Mouse (Mus musculus): ENCODE measurements around the gene Slc25a4.
"Not testable (repeated sequence)": the region's sequence is repeated elsewhere in the genome, so short reads cannot be mapped to it uniquely, and the experiment has no call there.

Gene Slc25a4

GRCm38 (mm10) chr8:46210404-46211315 is at the start of gene Slc25a4:
Slc25a4 (minus strand) TSS chr8:46211284.
- peak; percentile 96 for DNase-seq

GRCm38 (mm10) chr8:46257921-46258682 is 47.0 kb upstream of the Slc25a4 start:
- no peak for DNase-seq

- no peak for DNase-seq
Measured at GRCm38 (mm10) chr8:46252456-46252855, 41.4 kb upstream of the Slc25a4 start.

GRCm38 (mm10) chr8:46251561-46251960 is 40.5 kb upstream of the Slc25a4 start:
- no peak for DNase-seq

- no peak for DNase-seq
Measured at GRCm38 (mm10) chr8:46246346-46246745, 35.3 kb upstream of the Slc25a4 start.

GRCm38 (mm10) chr8:46242946-46243345 is 31.9 kb upstream of the Slc25a4 start:
- DNase-seq, result no peak

GRCm38 (mm10) chr8:46241568-46242374 is 30.7 kb upstream of the Slc25a4 start:
- DNase-seq, result peak; percentile 34

- no peak for DNase-seq
Measured at GRCm38 (mm10) chr8:46236441-46237223, 25.5 kb upstream of the Slc25a4 start.

- DNase-seq, result no peak
Measured at GRCm38 (mm10) chr8:46234736-46235135, 23.7 kb upstream of the Slc25a4 start.

- no peak for DNase-seq
Measured at GRCm38 (mm10) chr8:46232798-46233197, 21.7 kb upstream of the Slc25a4 start.

GRCm38 (mm10) chr8:46231968-46232367 is 20.9 kb upstream of the Slc25a4 start:
- not testable (repeated sequence) for DNase-seq

GRCm38 (mm10) chr8:46226622-46227021 is 15.5 kb upstream of the Slc25a4 start:
- no peak for DNase-seq

GRCm38 (mm10) chr8:46225501-46225900 is 14.4 kb upstream of the Slc25a4 start:
- no peak for DNase-seq

- no peak for DNase-seq
Measured at GRCm38 (mm10) chr8:46220566-46220965, 9.5 kb upstream of the Slc25a4 start.

- DNase-seq, result peak; percentile 66
Measured at GRCm38 (mm10) chr8:46216838-46217237, 5.8 kb upstream of the Slc25a4 start.

GRCm38 (mm10) chr8:46213971-46214480 is 2.9 kb upstream of the Slc25a4 start:
- no peak for DNase-seq

GRCm38 (mm10) chr8:46212194-46212593 is 1.1 kb upstream of the Slc25a4 start:
- DNase-seq, result peak; percentile 49

- peak; percentile 38 for DNase-seq
Measured at GRCm38 (mm10) chr8:46211611-46212071, 557 bp upstream of the Slc25a4 start.

GRCm38 (mm10) chr8:46209057-46209456 is 2.0 kb downstream of the Slc25a4 start:
- peak; percentile 28 for DNase-seq

GRCm38 (mm10) chr8:46208354-46208753 is 2.7 kb downstream of the Slc25a4 start:
- DNase-seq, result peak; percentile 52

- no peak for DNase-seq
Measured at GRCm38 (mm10) chr8:46206107-46206506, 5.0 kb downstream of the Slc25a4 start.
